Mouse (Mus musculus): ENCODE results near the gene Rala.

Gene Rala

GRCm38 (mm10) chr13:17879061-17879460 lies 65.0 kb downstream of the Rala start:
- no peak for DNase-seq

DNA sequence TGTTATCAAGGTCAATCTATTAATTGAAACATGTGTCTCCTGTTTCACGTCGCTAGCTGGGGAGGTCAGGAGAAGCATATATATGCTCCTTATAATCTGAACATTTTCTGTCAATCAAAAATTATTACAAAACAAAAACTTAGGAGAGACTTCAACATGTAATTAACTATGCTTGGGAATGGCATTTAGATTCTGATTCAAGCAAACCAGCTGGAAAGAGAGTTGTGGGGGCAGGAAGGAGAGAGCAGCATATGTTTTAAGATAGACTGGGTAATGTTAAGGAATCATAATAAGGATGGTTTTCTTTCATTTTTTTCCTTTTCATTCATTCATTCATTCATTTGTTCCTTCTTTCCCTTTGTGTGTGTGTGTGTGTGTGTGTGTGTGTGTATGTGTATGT lies 77.3 kb downstream of the Rala start:
- no peak for DNase-seq

GRCm38 (mm10) chr13:17860536-17860935 lies 83.5 kb downstream of the Rala start:
- DNase-seq: no peak

DNA sequence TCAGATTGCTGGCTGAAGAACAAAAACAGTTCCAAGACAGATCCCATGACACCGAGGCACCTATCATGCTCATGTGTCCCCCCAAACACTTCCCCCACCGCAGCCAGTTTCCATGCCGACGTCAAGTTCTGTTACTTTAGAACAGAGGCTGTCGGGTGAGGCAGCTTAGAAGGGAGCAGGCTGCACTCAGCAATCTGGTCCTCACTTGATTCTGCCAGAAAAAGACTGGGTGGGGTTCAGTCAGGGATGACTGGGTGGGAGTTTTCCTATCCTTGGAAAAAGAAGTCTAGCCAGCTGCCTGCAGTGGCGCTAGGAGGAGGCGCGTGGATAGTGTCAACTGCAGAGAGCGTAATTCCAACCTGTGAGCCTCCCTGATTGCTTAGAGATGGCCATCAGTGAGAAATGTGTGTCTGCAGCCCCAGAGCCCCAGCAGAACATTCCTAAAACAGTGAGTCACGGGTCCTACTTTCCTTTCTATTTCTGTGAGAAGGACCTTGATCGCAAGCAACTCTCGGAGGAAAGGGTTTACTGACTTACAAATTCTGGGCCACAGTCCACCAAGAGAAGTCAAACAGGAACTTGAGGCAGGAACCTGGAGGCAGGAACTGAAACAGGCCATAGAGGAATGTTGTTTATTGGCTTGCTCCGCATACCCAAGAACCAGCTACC lies 84.5 kb downstream of the Rala start:
- no peak for DNase-seq

GRCm38 (mm10) chr13:17857046-17857445 lies 87.0 kb downstream of the Rala start:
- no peak for DNase-seq

DNA sequence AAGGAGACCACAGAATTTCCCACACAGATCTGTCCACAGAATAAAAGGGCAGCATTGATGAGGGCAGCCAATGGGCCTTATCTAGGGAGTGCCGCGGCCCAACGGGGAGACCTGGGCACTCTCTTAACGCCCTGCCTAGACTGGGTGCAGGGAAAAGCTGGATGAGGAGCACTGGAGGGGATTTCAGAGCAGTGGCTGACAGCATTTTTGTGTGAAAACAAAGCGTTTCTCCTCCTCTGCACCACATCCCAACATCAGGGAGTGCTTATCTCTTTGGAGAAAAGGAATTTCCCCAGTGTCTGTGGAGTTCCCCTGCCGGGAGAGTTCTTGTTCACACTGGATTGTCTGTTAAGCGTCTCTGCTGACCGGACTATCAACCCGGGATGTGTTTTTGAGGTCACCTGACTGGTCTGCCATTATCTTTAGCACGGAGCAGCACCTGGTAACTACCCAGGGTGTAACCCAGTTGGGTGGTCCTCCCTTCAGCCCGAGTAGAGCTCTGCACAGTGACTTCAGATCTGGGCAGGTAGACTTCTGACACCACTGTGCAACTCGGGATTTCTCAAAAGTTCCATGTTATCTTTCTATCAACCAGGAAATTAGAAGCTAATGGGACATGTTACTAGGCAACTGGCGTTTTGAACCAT lies 88.4 kb downstream of the Rala start:
- DNase-seq: no peak

DNA sequence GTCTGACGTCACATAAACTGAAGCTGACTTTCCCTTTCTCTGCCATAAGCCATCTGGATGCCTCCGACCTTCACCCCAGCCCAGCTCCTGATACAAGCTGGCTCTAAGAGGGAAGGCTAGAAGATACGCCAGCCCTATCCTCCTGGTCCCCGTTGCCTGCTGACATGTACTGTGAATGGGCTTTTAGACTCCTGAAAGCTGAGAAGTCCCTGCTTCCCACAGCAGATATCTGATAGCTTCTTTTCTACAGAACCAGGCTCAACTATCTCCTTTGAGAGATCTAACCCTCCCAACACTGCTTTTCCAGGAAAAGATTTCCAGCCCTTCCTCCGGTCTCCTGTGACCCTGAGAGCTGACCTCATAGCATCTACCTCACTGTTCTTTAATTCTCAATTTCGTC lies 89.3 kb downstream of the Rala start:
- DNase-seq: no peak

DNA sequence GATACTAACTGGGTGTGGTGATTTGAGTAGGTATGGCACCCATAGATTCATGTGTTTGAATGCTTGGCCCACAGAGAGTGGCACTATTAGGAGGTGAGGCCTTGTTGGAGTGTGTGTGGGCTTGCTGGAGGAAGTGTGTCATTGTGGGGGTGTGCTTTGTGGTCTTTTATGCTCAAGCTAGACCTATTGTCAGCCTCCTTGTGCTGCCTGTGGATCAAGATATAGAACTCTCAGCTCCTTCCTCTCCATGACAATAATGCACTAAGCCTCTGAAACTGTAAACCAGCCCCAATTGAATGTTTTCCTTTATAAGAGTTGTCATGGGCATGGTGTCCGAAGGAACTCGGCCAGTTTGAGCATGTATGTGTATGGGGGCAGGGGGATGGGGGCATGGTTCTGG lies 100.7 kb downstream of the Rala start:
- DNase-seq: no peak

DNA sequence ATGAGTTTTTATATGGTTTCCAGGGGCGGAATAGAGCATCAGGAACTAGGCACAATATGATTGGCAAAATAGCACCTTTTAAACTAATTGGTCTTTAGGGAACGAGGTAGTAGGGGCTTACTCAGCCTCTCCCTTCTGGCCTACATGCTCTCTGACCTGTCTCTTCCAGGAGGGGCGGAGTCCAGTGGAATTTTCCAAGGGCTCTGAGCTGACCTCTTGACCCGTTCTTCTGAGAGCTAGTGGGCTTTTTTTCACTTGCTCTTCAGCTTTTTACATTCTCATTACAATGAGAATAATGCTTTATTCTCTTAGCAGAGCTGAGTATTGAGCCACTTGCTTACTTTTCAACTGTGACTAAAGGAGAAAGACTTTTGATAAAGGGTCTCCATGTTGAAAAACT lies 101.3 kb downstream of the Rala start:
- no peak for DNase-seq

GRCm38 (mm10) chr13:17839137-17839536 lies 104.9 kb downstream of the Rala start:
- no peak for DNase-seq

DNA sequence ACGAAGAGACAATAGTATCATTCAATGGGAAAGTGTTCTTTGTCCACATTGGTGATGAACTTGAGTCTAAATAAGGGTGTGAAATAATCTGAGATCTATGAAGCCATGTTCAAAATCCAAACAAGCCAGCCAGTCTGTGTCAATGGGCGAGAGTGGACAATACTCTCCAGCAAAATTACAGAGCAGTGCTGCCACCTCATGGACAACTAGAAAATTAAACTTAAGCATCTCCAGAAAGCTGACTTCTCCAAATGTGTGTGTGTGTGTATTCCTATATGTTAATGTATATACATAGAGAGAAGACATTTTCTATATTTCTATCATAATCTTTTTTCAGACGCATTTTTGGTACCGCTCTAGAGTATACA lies 105.6 kb downstream of the Rala start:
- peak; percentile 80 for DNase-seq

DNA sequence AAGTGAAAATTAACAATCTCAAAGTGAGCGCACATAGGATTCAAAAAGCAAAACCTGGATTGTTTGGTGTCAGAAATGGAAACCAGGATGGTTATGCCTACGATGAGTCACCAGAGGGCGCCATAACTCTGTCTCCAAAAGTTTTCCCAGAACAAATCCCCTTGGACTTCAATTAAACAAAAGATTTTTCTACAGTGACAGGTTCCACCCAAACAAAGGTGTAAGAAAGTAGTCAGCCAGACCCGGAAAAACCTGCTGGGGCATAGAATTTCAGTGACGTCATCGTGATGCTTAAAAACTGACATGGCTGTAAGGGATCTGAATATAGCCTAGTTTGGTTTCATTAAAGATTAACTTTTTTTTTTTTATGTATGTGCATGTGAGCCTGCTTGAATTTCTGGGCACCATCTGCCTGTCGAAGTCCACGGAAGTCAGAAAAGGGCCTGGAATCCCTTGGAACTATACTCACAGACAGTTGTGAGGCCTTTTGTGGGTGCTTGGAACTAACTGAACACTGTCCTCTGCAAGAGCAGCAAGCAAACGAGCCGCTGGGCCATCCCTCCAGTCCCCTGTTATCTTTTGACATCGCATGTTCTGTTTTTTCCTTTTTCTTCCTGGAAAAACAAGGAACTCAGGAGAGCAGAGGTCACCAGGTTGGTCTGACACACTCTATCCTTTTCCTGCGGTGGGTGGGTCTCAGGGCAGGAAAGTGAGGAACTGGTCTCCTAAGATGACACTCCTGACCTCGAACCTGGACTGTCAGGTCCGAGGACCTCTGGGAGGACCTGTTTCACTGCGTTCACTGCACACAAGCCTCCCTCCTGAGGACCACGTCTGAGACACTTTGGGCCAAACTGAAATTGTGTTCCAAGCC lies 106.2 kb downstream of the Rala start:
- DNase-seq: peak; percentile 59

DNA sequence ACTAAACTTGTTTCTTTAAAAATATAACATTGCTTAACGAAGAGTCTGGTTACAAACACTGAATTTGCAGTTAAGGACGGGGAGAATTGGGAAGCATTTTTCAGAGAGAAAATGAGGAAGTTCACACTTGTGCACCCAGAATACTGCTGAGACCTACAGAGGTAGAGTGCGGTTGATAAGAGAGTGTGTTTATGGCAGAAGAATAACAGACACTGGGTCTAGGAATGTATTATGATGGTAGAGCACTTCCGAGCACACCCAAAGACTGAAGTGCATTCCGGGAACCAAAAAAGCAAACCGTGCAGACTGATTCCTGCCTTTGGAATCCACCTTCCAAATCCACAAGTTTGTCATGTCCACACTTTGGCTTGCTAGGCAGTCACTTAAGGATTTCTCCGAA lies 107.2 kb downstream of the Rala start:
- no peak for DNase-seq

DNA sequence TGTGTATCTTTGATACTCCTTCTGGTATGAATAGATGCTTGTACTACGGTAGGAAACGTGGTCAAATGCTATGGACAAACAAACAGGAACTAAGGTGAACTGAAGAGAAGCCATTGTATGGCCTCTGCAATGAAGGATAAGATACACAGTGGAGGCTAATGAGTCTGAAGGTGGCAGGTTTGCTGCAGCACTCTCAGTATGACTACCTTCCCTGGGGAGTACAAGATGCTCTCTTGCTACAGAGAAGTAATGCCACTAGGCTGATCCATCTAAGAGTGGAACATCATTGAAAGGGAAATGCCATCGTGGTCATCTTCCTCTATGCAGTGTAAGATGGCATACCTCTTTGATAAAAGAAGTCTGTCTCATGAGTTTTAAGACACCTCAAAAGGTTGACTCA lies 111.1 kb downstream of the Rala start:
- no peak for DNase-seq

Data from lung, postnatal 14 days (tissue).